Mouse (Mus musculus) C2C12 (cell line): Measurements from ENCODE around the gene Dnal1. TPM values are rescaled to one million over a fixed set of nuclear protein-coding genes. Genes with fewer than 3 reads are reported as not detected.
"Not testable (repeated sequence)": the region's sequence is repeated elsewhere in the genome, so short reads cannot be mapped to it uniquely, and the experiment has no call there.

Experiments
- H3K27me3 ChIP-seq: one replicate; pipeline ENCODE4 v1.6.1; 2011; ENCODE audit not compliant: control insufficient read depth, insufficient read depth, insufficient read length
- H3K36me3 ChIP-seq: one replicate; pipeline ENCODE4 v1.6.1; 2011; ENCODE audit not compliant: control insufficient read depth, insufficient read depth
- H3K4me3 ChIP-seq: one replicate; pipeline ENCODE4 v1.5.1; 2011; ENCODE audit warnings: mild to moderate bottlenecking, control low read depth; ENCODE audit not compliant: poor library complexity, insufficient read depth, severe bottlenecking
- H3K79me2 ChIP-seq: one replicate; pipeline ENCODE4 v1.6.1; 2011; ENCODE audit not compliant: control insufficient read depth, insufficient read depth
- H3K79me3 ChIP-seq: one replicate; pipeline ENCODE4 v1.6.1; 2011; ENCODE audit warnings: low read depth, control low read depth
- H3ac ChIP-seq: one replicate; pipeline ENCODE3; 2011; ENCODE audit warnings: low read depth; ENCODE audit not compliant: control insufficient read depth, insufficient read length
- CEBPB ChIP-seq: IDR thresholded peaks from one replicate; pipeline ENCODE4 v1.6.1; 2011; ENCODE audit warnings: low read depth, mild to moderate bottlenecking, control low read depth, moderate library complexity
- CTCF ChIP-seq: IDR thresholded peaks from one replicate; pipeline ENCODE4 v1.5.1; 2011; ENCODE audit not compliant: control insufficient read depth, insufficient read depth, insufficient read length
- FOSL1 ChIP-seq: IDR thresholded peaks from one replicate; pipeline ENCODE4 v1.8.0; 2011; ENCODE audit warnings: mild to moderate bottlenecking, low read length; ENCODE audit not compliant: poor library complexity, insufficient read depth, severe bottlenecking
- MAX ChIP-seq: IDR thresholded peaks from one replicate; pipeline ENCODE4 v1.6.1; 2011; ENCODE audit warnings: mild to moderate bottlenecking, control low read depth
- MYOD1 ChIP-seq: IDR thresholded peaks from one replicate; pipeline ENCODE4 v1.6.1; 2011; ENCODE audit warnings: low read depth; ENCODE audit not compliant: control insufficient read depth, insufficient read length
- MYOG ChIP-seq: IDR thresholded peaks from one replicate; pipeline ENCODE4 v1.6.1; 2011; ENCODE audit not compliant: control insufficient read depth, insufficient read length; ENCODE audit errors: extremely low read depth
- USF1 ChIP-seq: IDR thresholded peaks from one replicate; pipeline ENCODE4 v1.6.1; 2011; ENCODE audit warnings: low read depth, mild to moderate bottlenecking, control low read depth, moderate library complexity
- long read RNA-seq, 2 experiments: library from polyadenylated mRNA; unstranded; transcript quantifications; one replicate each; pipeline ENCODE4 v2.0.0; 2019 to 2020
- polyA plus RNA-seq: library from polyadenylated mRNA; unstranded; fragments of >200 nt; fragmentation: generic; extraction: Trizol; gene quantifications from one replicate; pipeline ENCODE4 v1.2.1, GENCODE M21; 2012; ENCODE audit warnings: missing spikeins

Dnal1 gene
- polyA plus RNA-seq: 4.7 TPM
- long read RNA-seq, experiment 1, partial matches to known transcripts: 1 of 3 reads
- long read RNA-seq, experiment 1, other reads (novel, unspliced or antisense): 2 of 3 reads
- long read RNA-seq, experiment 2, full-length matches to known transcripts: 1 of 7 reads
- long read RNA-seq, experiment 2, partial matches to known transcripts: 0 of 7 reads
- long read RNA-seq, experiment 2, other reads (novel, unspliced or antisense): 6 of 7 reads

GRCm38 (mm10) chr12:84114153-84114994 is at the start of gene Dnal1:
Gene Dnal1 (plus strand): TSS chr12:84114366.
- H3K4me3 ChIP-seq: peak within 1 kb of the TSS; percentile 57
- no peaks in the 10 kb centered on the region for H3K36me3 ChIP-seq
- H3K79me2 ChIP-seq: peaks cover 16% of the 10 kb centered on the region
- no peaks in the 10 kb centered on the region for H3K27me3 ChIP-seq
- no peak for TF ChIP-seq CEBPB
- TF ChIP-seq MYOD1: peak; percentile 89
- TF ChIP-seq MYOG: no peak
- TF ChIP-seq FOSL1: no peak
- TF ChIP-seq CTCF: no peak
- no peak for TF ChIP-seq MAX
- no peak for TF ChIP-seq USF1
- H3K79me3 ChIP-seq: peaks cover 2% of the 10 kb centered on the region
- peak within 1 kb of the TSS; percentile 71 for H3ac ChIP-seq

GRCm38 (mm10) chr12:84064621-84065020 is 49.5 kb upstream of the Dnal1 start:
- TF ChIP-seq CTCF: no peak
- TF ChIP-seq CEBPB: no peak
- Histone ChIP-seq H3K36me3 (no peaks in the 10 kb centered on the region), H3K79me2 (no peaks in the 10 kb centered on the region), H3K79me3 (no peaks in the 10 kb centered on the region), H3ac (no peak overlapping the region), H3K27me3 (peaks cover 21% of the 10 kb centered on the region), H3K4me3 (no peak overlapping the region)

- Histone ChIP-seq H3ac (no peak overlapping the region), H3K79me3 (no peaks in the 10 kb centered on the region), H3K79me2 (no peaks in the 10 kb centered on the region), H3K27me3 (peaks cover 31% of the 10 kb centered on the region), H3K4me3 (no peak overlapping the region), H3K36me3 (no peaks in the 10 kb centered on the region)
- no peak for TF ChIP-seq CEBPB
- TF ChIP-seq CTCF: no peak
- TF ChIP-seq MYOG: no peak
- no peak for TF ChIP-seq USF1
Measured at GRCm38 (mm10) chr12:84067752-84068151, 46.4 kb upstream of the Dnal1 start.

- TF ChIP-seq MYOD1 (no peak), CEBPB (no peak), CTCF (no peak), MAX (no peak), USF1 (no peak), MYOG (no peak), FOSL1 (no peak)
- no peak overlapping the region for H3K4me3 ChIP-seq
- peaks cover 36% of the 10 kb centered on the region for H3K27me3 ChIP-seq
- no peaks in the 10 kb centered on the region for H3K79me2 ChIP-seq
- H3K36me3 ChIP-seq: no peaks in the 10 kb centered on the region
- no peak overlapping the region for H3ac ChIP-seq
- no peaks in the 10 kb centered on the region for H3K79me3 ChIP-seq
Measured at GRCm38 (mm10) chr12:84068296-84068695, 45.9 kb upstream of the Dnal1 start.

- TF ChIP-seq FOSL1 (no peak), MYOG (no peak), MYOD1 (no peak), CTCF (no peak), MAX (no peak), USF1 (no peak), CEBPB (no peak)
- Histone ChIP-seq H3K36me3 (no peaks in the 10 kb centered on the region), H3K79me3 (no peaks in the 10 kb centered on the region), H3K4me3 (no peak within 1 kb of the TSS), H3ac (no peak within 1 kb of the TSS), H3K79me2 (no peaks in the 10 kb centered on the region), H3K27me3 (peaks cover 38% of the 10 kb centered on the region)
Measured at GRCm38 (mm10) chr12:84068986-84069385, 45.2 kb upstream of the Dnal1 start, which contains the start of gene Acot5. Gene Acot5 (plus strand): TSS chr12:84069325.

- H3K79me3 ChIP-seq, H3ac ChIP-seq, H3K36me3 ChIP-seq, H3K79me2 ChIP-seq, H3K4me3 ChIP-seq: not testable (repeated sequence)
- peaks cover 40% of the 10 kb centered on the region for H3K27me3 ChIP-seq
Measured at GRCm38 (mm10) chr12:84069582-84069981, 44.6 kb upstream of the Dnal1 start.
